Mouse (Mus musculus): ENCODE data around the gene Atxn1.

- no peak for TF ChIP-seq GATA1 (IDR thresholded peaks at IDR 0.05; ENCODE audit: low read depth, low read length)
- no peak for TF ChIP-seq CTCF (IDR thresholded peaks at IDR 0.05 in 2 of 3, conservative IDR thresholded peaks at IDR 0.05 in 1 of 3; ENCODE audit: control insufficient read depth in 1 of 3, insufficient read depth in 1 of 3, low read depth in 2 of 3, low read length in 3 of 3, poor library complexity in 1 of 3, severe bottlenecking in 1 of 3)
- TF ChIP-seq MXI1 (IDR thresholded peaks at IDR 0.05; ENCODE audit: low read depth, low read length): no peak
- no peak for TF ChIP-seq POLR2A (IDR thresholded peaks at IDR 0.05; ENCODE audit: control insufficient read depth in 1 of 2, insufficient read depth in 1 of 2, low read depth in 1 of 2, low read length in 2 of 2, poor library complexity in 1 of 2)
- TF ChIP-seq ZC3H11A (IDR thresholded peaks at IDR 0.05; ENCODE audit: low read depth, low read length): no peak
- TF ChIP-seq E2F4 (IDR thresholded peaks at IDR 0.05; ENCODE audit: borderline replicate concordance, low read depth, low read length): no peak
- no peak for TF ChIP-seq ZNF384 (IDR thresholded peaks at IDR 0.05; ENCODE audit: low read depth, low read length)
- TF ChIP-seq POLR2AphosphoS2 (IDR thresholded peaks at IDR 0.05; ENCODE audit: low read length): no peak
- no peak for TF ChIP-seq MAFK (IDR thresholded peaks at IDR 0.05; ENCODE audit: borderline replicate concordance, low read depth, low read length)
- TF ChIP-seq CHD2 (IDR thresholded peaks at IDR 0.05; ENCODE audit: low read length): no peak
Observed at GRCm38 (mm10) chr13:45842511-45843055, 122.2 kb downstream of the Atxn1 start.
